Mouse (Mus musculus) midbrain, embryonic 16.5 days (tissue): ENCODE measurements around the gene Pdgfc. TPM values are rescaled to one million over a fixed set of nuclear protein-coding genes. Genes with fewer than 3 reads are reported as not detected.

Experiments used
- ATAC-seq: fragments of 200-750 bp; cut with Nextera tagmentation; 2 replicates; pipeline ENCODE4 v1.8.0; 2017; ENCODE audit warnings: moderate TSS enrichment
- H3K27ac ChIP-seq: fragments of 300-500 bp; sonication (generic); 2 replicates; pipeline ENCODE4 v1.5.1; 2014; ENCODE audit warnings: mild to moderate bottlenecking, low read length, mixed read lengths
- H3K27me3 ChIP-seq: fragments of 300-500 bp; sonication (generic); 2 replicates; pipeline ENCODE4 v1.6.1; 2014; ENCODE audit warnings: low read depth, low read length, mixed read lengths; ENCODE audit not compliant: control insufficient read depth, insufficient read depth
- H3K36me3 ChIP-seq: fragments of 300-500 bp; sonication (generic); 2 replicates; pipeline ENCODE4 v1.6.1; 2014; ENCODE audit warnings: mild to moderate bottlenecking, low read length, moderate library complexity, mixed read lengths; ENCODE audit not compliant: control insufficient read depth, insufficient read depth
- H3K4me1 ChIP-seq: fragments of 300-500 bp; sonication (generic); 2 replicates; pipeline ENCODE4 v1.6.1; 2014; ENCODE audit warnings: mild to moderate bottlenecking, low read length, mixed read lengths; ENCODE audit not compliant: control insufficient read depth, insufficient read depth
- H3K4me2 ChIP-seq: fragments of 300-500 bp; sonication (generic); 2 replicates; pipeline ENCODE4 v1.6.1; 2014; ENCODE audit warnings: mild to moderate bottlenecking, low read length, mixed read lengths
- H3K4me3 ChIP-seq: fragments of 300-500 bp; sonication (generic); 2 replicates; pipeline ENCODE4 v1.5.1; 2014; ENCODE audit warnings: low read depth, mild to moderate bottlenecking, low read length, moderate library complexity, mixed read lengths
- H3K9ac ChIP-seq: fragments of 300-500 bp; sonication (generic); 2 replicates; pipeline ENCODE4 v1.6.1; 2014; ENCODE audit warnings: low read depth, low read length, mixed read lengths
- H3K9me3 ChIP-seq: fragments of 300-500 bp; sonication (generic); replicated peaks from 2 replicates; pipeline ENCODE4 v1.6.1; 2014; ENCODE audit warnings: mild to moderate bottlenecking, low read length, mixed read lengths; ENCODE audit not compliant: control insufficient read depth, poor library complexity, severe bottlenecking
- WGBS: fragments of 180-500 bp; shearing (Covaris S2); extraction: QIAGEN DNeasy Blood & Tissue Kit; methylation state at CpG from one replicate; pipeline ENCODE4 v1.1.7; 2014; 5-methylcytosine and 5-hydroxymethylcytosine counted together
- polyA plus RNA-seq: library from polyadenylated mRNA; unstranded; fragments of >200 nt; fragmentation: Nextera tagmentation; extraction: Ambion mirVana; gene quantifications from 2 replicates; pipeline ENCODE4 v1.2.1, GENCODE M21; 2015

The Pdgfc gene
- polyA plus RNA-seq, 1 experiment from 2014 or later, result 3.7 TPM

DNA sequence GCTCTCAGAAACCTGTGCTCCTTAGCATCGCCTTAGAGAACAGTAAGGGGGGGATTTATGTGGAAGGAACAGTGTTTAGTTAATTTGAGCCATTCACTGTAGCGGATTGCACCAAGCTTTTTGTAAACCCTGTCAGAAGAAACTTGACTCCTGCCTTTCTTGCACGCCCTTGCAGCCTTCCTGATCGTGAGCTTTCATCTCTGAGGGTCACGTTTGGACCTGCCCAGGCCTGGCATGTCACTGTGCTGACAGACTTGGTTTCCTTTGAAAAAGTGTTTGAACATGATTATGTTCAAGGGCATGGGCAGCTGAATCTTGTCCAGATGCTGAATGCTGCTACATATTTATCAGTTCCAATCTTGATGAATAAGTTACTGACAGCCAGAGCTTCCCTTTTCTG is 169.0 kb downstream of the Pdgfc start:
- H3K4me3 ChIP-seq, result no peak overlapping the region
- no peaks in the 10 kb centered on the region for H3K9me3 ChIP-seq
- no peak overlapping the region for H3K27ac ChIP-seq
- H3K36me3 ChIP-seq, result no peaks in the 10 kb centered on the region
- no peak overlapping the region for H3K9ac ChIP-seq
- 45% methylated on average over 5 of the region's 5 CpGs for WGBS
- no peaks in the 10 kb centered on the region for H3K4me1 ChIP-seq
- ATAC-seq, result no peak
- H3K4me2 ChIP-seq, result no peak overlapping the region
- H3K27me3 ChIP-seq, result no peaks in the 10 kb centered on the region

GRCm38 (mm10) chr3:81208246-81208645 is 172.0 kb downstream of the Pdgfc start:
- no peak for ATAC-seq
- Histone ChIP-seq H3K9ac (no peak overlapping the region), H3K27me3 (no peaks in the 10 kb centered on the region), H3K27ac (no peak overlapping the region), H3K36me3 (no peaks in the 10 kb centered on the region), H3K4me1 (no peaks in the 10 kb centered on the region), H3K4me3 (no peak overlapping the region), H3K4me2 (no peak overlapping the region), H3K9me3 (no peaks in the 10 kb centered on the region)
- 49% methylated on average over 2 of the region's 2 CpGs for WGBS

GRCm38 (mm10) chr3:81211147-81211546 is 174.9 kb downstream of the Pdgfc start:
- 85% methylated on average over 3 of the region's 3 CpGs for WGBS
- ATAC-seq, result no peak
- H3K4me1 ChIP-seq, result no peaks in the 10 kb centered on the region

DNA sequence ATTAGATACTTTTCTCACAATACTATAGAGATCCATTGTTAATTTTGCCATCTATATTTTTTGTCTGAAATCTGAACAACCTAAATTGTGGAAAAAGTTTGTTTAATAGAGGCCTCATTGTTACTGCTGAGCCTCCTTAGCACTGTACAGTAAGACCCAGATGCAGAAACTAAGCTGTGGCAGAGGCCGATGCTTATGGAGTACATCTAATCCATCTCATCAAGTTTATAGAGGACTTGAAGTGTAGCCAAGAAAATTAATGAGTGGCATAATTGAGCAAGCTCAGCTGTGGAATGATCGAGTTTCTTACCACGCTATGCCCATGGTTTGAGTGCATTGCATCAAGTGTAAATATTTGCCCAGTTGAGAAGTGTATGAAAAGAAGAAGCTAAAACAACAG is 175.4 kb downstream of the Pdgfc start:
- no peak overlapping the region for H3K4me3 ChIP-seq
- no peak overlapping the region for H3K27ac ChIP-seq
- no peaks in the 10 kb centered on the region for H3K9me3 ChIP-seq
- no peaks in the 10 kb centered on the region for H3K4me1 ChIP-seq
- no peaks in the 10 kb centered on the region for H3K27me3 ChIP-seq
- H3K4me2 ChIP-seq, result no peak overlapping the region
- no peaks in the 10 kb centered on the region for H3K36me3 ChIP-seq
- no peak overlapping the region for H3K9ac ChIP-seq
- no peak for ATAC-seq
- 68% methylated on average over 3 of the region's 3 CpGs for WGBS

More at GRCm38 (mm10) chr3:81211147-81211546, 174.9 kb downstream of the Pdgfc start:
- H3K9me3 ChIP-seq, result no peaks in the 10 kb centered on the region
- H3K27ac ChIP-seq, result no peak overlapping the region
- no peaks in the 10 kb centered on the region for H3K36me3 ChIP-seq
- H3K9ac ChIP-seq, result no peak overlapping the region
- H3K4me3 ChIP-seq, result no peak overlapping the region
- no peaks in the 10 kb centered on the region for H3K27me3 ChIP-seq
- H3K4me2 ChIP-seq, result no peak overlapping the region

DNA sequence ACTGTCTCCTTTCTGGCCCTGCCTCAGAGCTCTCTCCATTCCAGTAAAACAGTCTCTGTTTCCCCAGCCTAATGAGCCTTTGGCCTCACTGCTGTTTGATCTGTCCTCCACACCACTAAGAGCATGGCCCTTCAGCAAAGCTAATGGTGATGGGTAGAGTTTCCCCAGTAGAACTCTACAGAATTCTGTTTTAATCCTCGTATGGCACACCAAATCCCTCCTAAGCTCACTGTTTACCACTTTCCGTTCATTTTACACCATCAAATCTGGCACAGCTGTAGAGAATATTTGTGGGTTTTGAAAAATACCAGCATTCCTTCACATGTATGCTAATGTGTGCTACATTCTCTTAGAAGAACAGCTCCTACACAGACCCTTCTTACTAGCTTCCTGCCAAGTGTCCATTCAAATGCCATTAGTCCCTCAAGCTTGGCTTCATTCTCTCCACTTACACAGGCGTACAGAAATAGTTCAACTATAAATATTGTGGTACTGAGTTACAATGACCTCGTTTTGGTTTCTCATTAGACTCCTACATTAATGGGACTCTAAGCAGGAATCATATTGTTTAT is 179.4 kb downstream of the Pdgfc start:
- H3K36me3 ChIP-seq, result no peaks in the 10 kb centered on the region
- 73% methylated on average over 4 of the region's 4 CpGs for WGBS
- no peak overlapping the region for H3K4me3 ChIP-seq
- no peak overlapping the region for H3K27ac ChIP-seq
- no peaks in the 10 kb centered on the region for H3K27me3 ChIP-seq
- no peak for ATAC-seq
- no peak overlapping the region for H3K9ac ChIP-seq
- no peaks in the 10 kb centered on the region for H3K4me1 ChIP-seq
- no peaks in the 10 kb centered on the region for H3K9me3 ChIP-seq
- no peak overlapping the region for H3K4me2 ChIP-seq

DNA sequence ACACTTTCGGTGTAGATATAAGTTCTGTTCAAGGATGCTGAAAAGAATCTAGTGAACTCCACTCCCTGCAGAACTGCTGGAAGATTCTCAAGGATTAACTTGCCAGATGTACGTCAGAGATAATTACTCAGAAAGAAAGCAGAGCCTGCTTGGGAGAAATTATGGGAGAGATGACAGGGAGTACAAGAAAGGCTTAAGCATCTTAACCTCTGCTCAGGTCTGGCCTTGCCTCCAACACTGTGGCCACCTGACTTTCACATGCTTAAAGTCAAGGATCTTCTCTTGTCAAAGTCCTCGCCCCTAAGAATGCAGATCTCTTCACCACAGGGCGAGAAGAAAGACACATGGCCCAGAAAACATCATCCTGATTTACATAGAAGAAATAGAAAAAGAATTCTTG is 185.5 kb downstream of the Pdgfc start:
- WGBS, result 87% methylated on average over 4 of the region's 4 CpGs
- no peaks in the 10 kb centered on the region for H3K9me3 ChIP-seq
- H3K4me3 ChIP-seq, result no peak overlapping the region
- no peaks in the 10 kb centered on the region for H3K36me3 ChIP-seq
- H3K27ac ChIP-seq, result no peak overlapping the region
- no peak overlapping the region for H3K4me2 ChIP-seq
- no peaks in the 10 kb centered on the region for H3K27me3 ChIP-seq
- H3K4me1 ChIP-seq, result no peaks in the 10 kb centered on the region
- H3K9ac ChIP-seq, result no peak overlapping the region
- no peak for ATAC-seq

GRCm38 (mm10) chr3:81228344-81228743 is 192.1 kb downstream of the Pdgfc start:
- no peaks in the 10 kb centered on the region for H3K9me3 ChIP-seq
- no peaks in the 10 kb centered on the region for H3K4me1 ChIP-seq
- ATAC-seq, result no peak
- no peak overlapping the region for H3K4me3 ChIP-seq
- H3K4me2 ChIP-seq, result no peak overlapping the region
- 64% methylated on average over 4 of the region's 4 CpGs for WGBS
- H3K9ac ChIP-seq, result no peak overlapping the region
- no peaks in the 10 kb centered on the region for H3K36me3 ChIP-seq
- H3K27ac ChIP-seq, result no peak overlapping the region
- no peaks in the 10 kb centered on the region for H3K27me3 ChIP-seq

DNA sequence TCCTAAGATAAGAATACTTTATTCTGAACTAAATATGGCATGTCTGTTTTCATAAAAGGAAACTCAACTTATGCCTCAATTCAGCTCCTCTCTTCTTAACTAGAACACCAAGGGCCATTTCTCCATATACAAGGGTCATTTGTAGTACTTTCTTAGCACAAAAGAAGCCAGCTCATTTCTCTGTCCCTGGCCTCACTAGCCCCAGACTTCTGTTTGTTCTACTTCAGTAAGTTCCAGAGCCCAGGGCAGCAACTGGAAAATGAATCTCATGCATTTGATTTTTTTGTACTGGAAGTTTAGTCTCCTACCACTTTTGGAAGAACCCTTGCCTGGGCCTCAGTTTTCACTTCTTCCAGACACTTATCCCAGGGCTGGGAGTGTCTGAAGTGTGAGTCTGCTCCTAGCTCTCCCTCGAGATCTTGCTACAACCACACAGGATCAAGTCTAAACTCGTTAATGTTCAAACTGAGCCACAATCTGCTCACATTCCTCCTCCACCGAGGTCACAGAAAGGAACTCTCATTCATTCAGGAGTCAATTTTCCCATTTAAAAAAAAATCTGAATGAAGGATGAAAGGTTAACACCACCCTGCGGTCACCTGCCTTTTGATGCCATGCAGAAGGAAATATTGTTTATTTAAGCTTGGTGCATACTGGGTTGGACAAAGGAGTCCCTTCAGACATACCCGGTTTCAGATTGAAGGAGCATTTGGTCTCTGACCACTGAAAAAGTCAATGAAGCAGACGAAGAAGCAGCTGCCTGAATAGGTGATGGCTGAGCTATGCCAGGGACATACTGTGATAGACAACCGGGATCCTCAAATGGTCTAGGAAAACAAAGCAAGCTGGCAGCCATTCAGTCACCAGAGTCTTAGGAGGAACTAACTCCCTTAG is 206.7 kb downstream of the Pdgfc start:
- no peak overlapping the region for H3K4me2 ChIP-seq
- H3K9me3 ChIP-seq, result no peaks in the 10 kb centered on the region
- 38% methylated on average over 7 of the region's 7 CpGs for WGBS
- no peak for ATAC-seq
- no peak overlapping the region for H3K27ac ChIP-seq
- no peaks in the 10 kb centered on the region for H3K4me1 ChIP-seq
- no peak overlapping the region for H3K4me3 ChIP-seq
- no peak overlapping the region for H3K9ac ChIP-seq
- no peaks in the 10 kb centered on the region for H3K27me3 ChIP-seq
- H3K36me3 ChIP-seq, result no peaks in the 10 kb centered on the region

GRCm38 (mm10) chr3:81243591-81243990 is 207.4 kb downstream of the Pdgfc start:
- no peaks in the 10 kb centered on the region for H3K9me3 ChIP-seq
- H3K36me3 ChIP-seq, result no peaks in the 10 kb centered on the region
- H3K27me3 ChIP-seq, result no peaks in the 10 kb centered on the region
- no peak overlapping the region for H3K27ac ChIP-seq
- no peak overlapping the region for H3K4me3 ChIP-seq
- no peak overlapping the region for H3K4me2 ChIP-seq
- H3K4me1 ChIP-seq, result no peaks in the 10 kb centered on the region
- no peak for ATAC-seq
- H3K9ac ChIP-seq, result no peak overlapping the region
- WGBS, result 76% methylated on average over 6 of the region's 6 CpGs
